Comparison of ENCODE assay signal across 10 mouse cellular contexts in the genomic region with DNA sequence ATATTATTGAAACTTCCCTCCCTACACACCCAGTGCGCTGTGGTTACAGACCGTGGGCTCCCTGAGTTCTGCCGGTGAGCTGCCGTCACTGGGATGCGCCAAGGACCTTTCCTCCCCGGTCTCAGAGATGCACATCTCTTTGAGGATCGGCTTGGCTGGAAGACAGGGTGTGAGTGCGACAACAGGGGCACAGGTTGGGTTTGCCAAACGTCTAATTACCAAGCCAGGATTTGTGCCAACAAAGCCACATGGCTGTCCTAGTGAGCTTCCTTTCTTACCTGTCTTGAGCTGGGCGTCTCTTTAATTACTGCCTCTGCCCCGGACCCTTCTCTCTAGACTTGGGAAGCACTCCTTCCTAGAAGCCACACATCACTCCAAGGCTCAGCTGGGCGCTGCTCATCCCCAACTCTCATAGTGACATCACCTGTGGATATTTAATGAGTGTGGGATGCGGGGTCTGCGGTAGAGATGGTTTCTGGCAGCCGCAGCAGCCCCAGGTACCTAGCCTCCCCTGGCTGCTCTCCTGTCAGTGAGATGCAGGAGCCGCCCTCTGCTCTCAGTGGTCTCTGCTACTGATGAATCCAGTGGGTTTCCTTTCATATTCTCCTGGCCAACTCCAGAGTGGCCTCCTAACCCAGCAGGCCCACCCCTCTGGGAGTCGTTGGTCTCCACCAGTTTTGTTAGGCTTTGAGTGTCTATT. TPM values are rescaled to one million over a fixed set of nuclear protein-coding genes. Genes with fewer than 3 reads are reported as not detected.
A peak's percentile ranks its signal among the peaks of the same experiment; 100 is the strongest.
DNase-seq lines count a peak whose midpoint lies in the region; ATAC-seq and TF ChIP-seq lines count a peak whose summit lies in the region.
"Had no signal": no experiment of that assay in that cellular context is flagged by ENCODE, and none has a peak within 500 bp of the region (broad histone marks: within the 10 kb centered on the region; RNA-seq: fewer than 3 reads in every experiment).

No protein-coding gene starts in this region.

- no peak for DNase-seq in gastrocnemius, adult 2 months
- DNase-seq in gastrocnemius, postnatal 36 days, result no peak
- DNase-seq in cerebellum, postnatal 25 days, result peak; percentile 49 to 63
- DNase-seq in hindbrain, embryonic 14.5 days (ENCODE audit: low spot score), result no peak
- no peak for DNase-seq in embryo, embryonic 10.5 days (ENCODE audit: low spot score)
- DNase-seq in lung, adult 18-20 months, result no peak
- DNase-seq: liver, embryonic 13.5 days; lung, postnatal 36 days had no signal

- H3K4me2 ChIP-seq in hindbrain, embryonic 14.5 days (replicated peaks), result peak overlapping the region; percentile 49
- peak overlapping the region; percentile 55 for H3K4me2 ChIP-seq in neural tube, embryonic 12.5 days (replicated peaks)
- H3K4me2 ChIP-seq: liver, embryonic 13.5 days had no signal

- no peak for ATAC-seq in hindbrain, embryonic 14.5 days (ENCODE audit: low FRiP score)
- ATAC-seq in neural tube, embryonic 12.5 days (ENCODE audit: low FRiP score, low read depth), result no peak
- ATAC-seq: Patski had no signal

- H3K9ac ChIP-seq in hindbrain, embryonic 14.5 days, result no peak overlapping the region
- no peak overlapping the region for H3K9ac ChIP-seq in neural tube, embryonic 12.5 days
- H3K9ac ChIP-seq: liver, embryonic 13.5 days had no signal

- TF ChIP-seq CTCF in gastrocnemius, adult 2 months (IDR thresholded peaks at IDR 0.05), result no peak

- H3K36me3 ChIP-seq in hindbrain, embryonic 14.5 days (replicated peaks; ENCODE audit: control insufficient read depth, insufficient read depth), result no peaks in the 10 kb centered on the region
- H3K36me3 ChIP-seq in neural tube, embryonic 12.5 days, result no peaks in the 10 kb centered on the region

- H3K9me3 ChIP-seq in hindbrain, embryonic 14.5 days (ENCODE audit: control insufficient read depth, low read length), result no peaks in the 10 kb centered on the region
- no peaks in the 10 kb centered on the region for H3K9me3 ChIP-seq in neural tube, embryonic 12.5 days
- H3K9me3 ChIP-seq: liver, embryonic 13.5 days had no signal

- no peaks in the 10 kb centered on the region; the same call in 1 of the 2 replicates for H3K27me3 ChIP-seq in hindbrain, embryonic 14.5 days (ENCODE audit: control insufficient read depth, insufficient read depth, low read length)
- H3K27me3 ChIP-seq in neural tube, embryonic 12.5 days (replicated peaks), result no peaks in the 10 kb centered on the region
- H3K27me3 ChIP-seq: liver, embryonic 13.5 days; Patski had no signal

- intact Hi-C loops in gastrocnemius, adult 2 months (cut with DNase I), result no loop called here
- intact Hi-C loops in gastrocnemius, postnatal 36 days (cut with DNase I), result loop anchor here (5.0 kb wide), 1 partner anchor 43 kb away; no protein-coding TSS in a partner anchor

- H3K4me3 ChIP-seq in gastrocnemius, adult 2 months, result no peak overlapping the region
- H3K4me3 ChIP-seq in hindbrain, embryonic 14.5 days (replicated peaks; ENCODE audit: low read length), result peak overlapping the region; percentile 5
- no peak overlapping the region for H3K4me3 ChIP-seq in neural tube, embryonic 12.5 days
- H3K4me3 ChIP-seq: liver, embryonic 13.5 days had no signal

- no peaks in the 10 kb centered on the region; the same call in 1 of the 2 replicates for H3K4me1 ChIP-seq in hindbrain, embryonic 14.5 days (replicated peaks; ENCODE audit: control insufficient read depth, insufficient read depth, low read length)
- peaks cover 18% of the 10 kb centered on the region for H3K4me1 ChIP-seq in neural tube, embryonic 12.5 days
- H3K4me1 ChIP-seq: liver, embryonic 13.5 days had no signal

- WGBS in hindbrain, embryonic 14.5 days, result 58% methylated on average over 17 of the region's 17 CpGs
- 67% methylated on average over 17 of the region's 17 CpGs for WGBS in neural tube, embryonic 12.5 days

- H3K27ac ChIP-seq in gastrocnemius, adult 2 months, result peak overlapping the region; percentile 77
- H3K27ac ChIP-seq in hindbrain, embryonic 14.5 days, result no peak overlapping the region
- H3K27ac ChIP-seq in neural tube, embryonic 12.5 days, result no peak overlapping the region
- H3K27ac ChIP-seq: liver, embryonic 13.5 days had no signal

RNA-seq across cellular contexts. Expression of a gene that starts 18.3 kb away (rescaled TPM):
- 10 to 100 TPM; 12.8 to 14.9 TPM for total RNA-seq in gastrocnemius, adult 2 months (2021)
- total RNA-seq in gastrocnemius, postnatal 36 days (2021), result 10 to 100 TPM in 1 of 2 experiments, 1 to 10 TPM in 1; 9.0 to 16.5 TPM
- polyA plus RNA-seq in hindbrain, embryonic 14.5 days (2014; fragmentation: Nextera tagmentation; extraction: Ambion mirVana), result 0.80 and 1.1 TPM in 2 replicates
- polyA plus RNA-seq in neural tube, embryonic 12.5 days (2016; fragmentation: Nextera tagmentation; extraction: Ambion mirVana), result 0.63 and 0.72 TPM in 2 replicates

Comparison
In these comparisons a context has a peak if more than half of its experiments do, and no peak if none do; other contexts are left out.
1. DNase-seq: peak in cerebellum, postnatal 25 days (2 of 2); none in gastrocnemius, adult 2 months (single experiment), gastrocnemius, postnatal 36 days (0 of 2), hindbrain, embryonic 14.5 days (single experiment), embryo, embryonic 10.5 days (single experiment) and lung, adult 18-20 months (0 of 2).